Comparison of ENCODE assay signal across 1 mouse cellular context in the genomic region with DNA sequence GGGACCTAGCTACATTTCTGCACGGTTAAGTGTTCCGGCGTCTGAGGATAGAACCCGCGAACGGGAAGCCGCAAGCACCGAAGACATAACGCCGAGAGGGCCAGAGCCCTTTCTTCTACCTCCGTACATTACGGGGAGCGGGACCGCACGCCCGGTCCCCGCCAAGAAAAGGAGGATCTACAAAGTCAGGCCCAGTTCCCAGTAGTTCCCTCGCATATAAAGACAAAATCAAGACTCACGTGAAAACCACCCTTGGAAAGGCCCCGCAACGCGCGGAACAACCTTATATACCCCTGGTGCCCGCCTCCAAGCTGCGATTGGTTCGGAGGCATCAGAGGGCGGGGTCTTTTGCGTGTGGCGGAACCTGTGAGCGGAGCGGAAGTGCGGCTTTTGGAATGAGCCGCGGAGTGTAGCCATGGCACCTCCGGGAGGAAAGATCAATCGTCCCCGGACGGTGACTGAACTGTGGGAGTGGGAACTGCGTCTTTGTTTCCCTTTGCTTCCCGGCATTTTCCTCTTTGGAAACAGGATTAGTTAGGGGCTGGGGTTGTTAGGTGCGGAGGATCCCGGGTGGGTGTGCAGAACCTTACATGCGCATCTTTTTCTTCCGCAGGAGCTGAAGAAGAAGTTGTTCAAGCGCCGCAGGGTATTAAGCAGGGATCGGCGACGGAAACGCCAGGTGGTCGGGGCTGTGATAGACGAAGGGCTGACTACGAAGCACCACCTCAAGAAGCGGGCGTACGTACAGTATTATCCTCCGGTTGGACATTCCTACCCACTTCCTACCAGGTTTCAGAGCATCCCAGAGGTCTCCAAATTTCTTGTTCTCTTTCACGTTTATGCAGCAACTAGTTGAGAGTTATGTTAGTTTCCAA.
TF ChIP-seq lines count a peak whose summit lies in the region.

A gene (plus strand): TSS at position 343 of the 875 bp plus-strand sequence.
A gene (plus strand): TSS at position 416 of the 875 bp plus-strand sequence.

TF ChIP-seq in CH12.LX, 34 proteins besides CTCF, POLR2A, EP300 and RAD21 (continued from another document):
- TF ChIP-seq MAZ (IDR thresholded peaks at IDR 0.05; ENCODE audit: low read depth, low read length) (peak; percentile 14; the same call in 1 of the 2 replicates), POLR2AphosphoS2 (IDR thresholded peaks at IDR 0.05; ENCODE audit: low read depth, low read length) (peak; percentile 96), ZMIZ1 (IDR thresholded peaks at IDR 0.05; ENCODE audit: low read depth, low read length) (peak; percentile 97), SMC3 (IDR thresholded peaks at IDR 0.05; ENCODE audit: low read depth, low read length) (no peak), MAX (IDR thresholded peaks at IDR 0.05; ENCODE audit: low read length) (peak; percentile 82), SIN3A (IDR thresholded peaks at IDR 0.05; ENCODE audit: low read length) (peak; percentile 95), HCFC1 (IDR thresholded peaks at IDR 0.05; ENCODE audit: low read depth, low read length) (peak; percentile 81), JUND (conservative IDR thresholded peaks at IDR 0.05; ENCODE audit: low read depth, low read length) (no peak), TCF12 (IDR thresholded peaks at IDR 0.05; ENCODE audit: low read depth, low read length) (peak; percentile 93), KAT2A (IDR thresholded peaks at IDR 0.05; ENCODE audit: insufficient replicate concordance, low read length) (peak; percentile 67; the same call in 1 of the 2 replicates), MEF2A (IDR thresholded peaks at IDR 0.05; ENCODE audit: borderline replicate concordance, low read depth, low read length) (peak; percentile 63), IRF4 (IDR thresholded peaks at IDR 0.05; ENCODE audit: low read depth, low read length) (no peak), BHLHE40 (IDR thresholded peaks at IDR 0.05; ENCODE audit: low read depth, low read length) (peak; percentile 90), NRF1 (IDR thresholded peaks at IDR 0.05; ENCODE audit: low read depth, low read length) (peak; percentile 42), USF2 (conservative IDR thresholded peaks at IDR 0.05; ENCODE audit: low read depth, low read length) (no peak), E2F4 (IDR thresholded peaks at IDR 0.05; ENCODE audit: insufficient replicate concordance, low read depth, low read length) (peak; percentile 52; the same call in 1 of the 2 replicates), ELF1 (IDR thresholded peaks at IDR 0.05; ENCODE audit: low read depth, low read length) (peak; percentile 91), MYC (IDR thresholded peaks at IDR 0.05; ENCODE audit: low read depth, low read length) (peak; percentile 74; the same call in 1 of the 2 replicates), TBP (conservative IDR thresholded peaks at IDR 0.05; ENCODE audit: low read depth, low read length) (peak; percentile 98), CHD1 (IDR thresholded peaks at IDR 0.05; ENCODE audit: low read depth, low read length) (no peak; the same call in 1 of the 2 replicates), RCOR1 (conservative IDR thresholded peaks at IDR 0.05; ENCODE audit: low read depth, low read length) (no peak; the same call in 1 of the 2 replicates), CHD2 (IDR thresholded peaks at IDR 0.05; ENCODE audit: low read length) (no peak), UBTF (IDR thresholded peaks at IDR 0.05; ENCODE audit: low read depth, low read length) (no peak)
